Mouse (Mus musculus) heart, embryonic 14.5 days (tissue): ENCODE data around the gene Gm38100. TPM values are rescaled to one million over a fixed set of nuclear protein-coding genes. Genes with fewer than 3 reads are reported as not detected.

Experiments
- ATAC-seq: fragments of 200-750 bp; cut with Nextera tagmentation; 2 replicates; pipeline ENCODE4 v1.8.0; 2017; ENCODE audit warnings: low read depth, moderate TSS enrichment; ENCODE audit not compliant: insufficient number of reproducible peaks, insufficient read depth, low FRiP score
- H3K27ac ChIP-seq, 2 experiments: fragments of 200-500 bp in 1 of 2; fragments of 300-500 bp in 1 of 2; sonication (generic) in 1 of 2; replicated peaks in 1 of 2; 2 replicates each; pipeline ENCODE4 v1.5.1; 2012 to 2014; ENCODE audit warnings: low read depth in 2 of 2, low read length in 2 of 2, control low read depth in 1 of 2, mild to moderate bottlenecking in 1 of 2, mixed read lengths in 1 of 2; ENCODE audit not compliant: control insufficient read depth in 1 of 2, insufficient read depth in 1 of 2
- H3K27me3 ChIP-seq: fragments of 300-500 bp; sonication (generic); 2 replicates; pipeline ENCODE4 v1.6.1; 2014; ENCODE audit warnings: mild to moderate bottlenecking, low read length, control low read depth; ENCODE audit not compliant: control insufficient read depth, insufficient read depth
- H3K36me3 ChIP-seq: fragments of 300-500 bp; sonication (generic); 2 replicates; pipeline ENCODE4 v1.6.1; 2014; ENCODE audit warnings: mild to moderate bottlenecking, control low read depth, low read length, mixed read lengths; ENCODE audit not compliant: control insufficient read depth, insufficient read depth
- H3K4me1 ChIP-seq, 2 experiments: fragments of 200-500 bp in 1 of 2; fragments of 300-500 bp in 1 of 2; sonication (generic) in 1 of 2; 2 replicates each; pipeline ENCODE4 v1.6.1; 2012 to 2014; ENCODE audit warnings: low read length in 2 of 2, control low read depth in 1 of 2, mixed read lengths in 1 of 2; ENCODE audit not compliant: control insufficient read depth in 2 of 2, insufficient read depth in 2 of 2
- H3K4me2 ChIP-seq: fragments of 300-500 bp; sonication (generic); 2 replicates; pipeline ENCODE4 v1.6.1; 2014; ENCODE audit warnings: mild to moderate bottlenecking, low read length
- H3K4me3 ChIP-seq, 2 experiments: fragments of 200-500 bp in 1 of 2; fragments of 300-500 bp in 1 of 2; sonication (generic) in 1 of 2; 2 replicates each; pipeline ENCODE4 v1.5.1; 2012 to 2014; ENCODE audit warnings: low read length in 2 of 2, mild to moderate bottlenecking in 2 of 2, control low read depth in 1 of 2, low read depth in 1 of 2, moderate library complexity in 1 of 2; ENCODE audit not compliant: control insufficient read depth in 1 of 2, insufficient read depth in 1 of 2
- H3K9ac ChIP-seq: fragments of 300-500 bp; sonication (generic); 2 replicates; pipeline ENCODE4 v1.6.1; 2014; ENCODE audit warnings: mild to moderate bottlenecking, low read length
- H3K9me3 ChIP-seq: fragments of 300-500 bp; sonication (generic); 2 replicates; pipeline ENCODE4 v1.6.1; 2016; ENCODE audit warnings: low read length, control low read depth; ENCODE audit not compliant: control insufficient read depth
- WGBS: fragments of 180-500 bp; shearing (Covaris S2); extraction: QIAGEN DNeasy Blood & Tissue Kit; methylation state at CpG from one replicate; pipeline ENCODE4 v1.1.7; 2014; 5-methylcytosine and 5-hydroxymethylcytosine counted together
- polyA plus RNA-seq: library from polyadenylated mRNA; unstranded; fragments of >200 nt; fragmentation: Nextera tagmentation; extraction: Ambion mirVana; gene quantifications from 2 replicates; pipeline ENCODE4 v1.2.1, GENCODE M21; 2014

Gene Gm38100
- polyA plus RNA-seq, 1 experiment from 2014 or later, result 0.11 TPM

GRCm38 (mm10) chr1:175970710-175971109 lies 50.6 kb downstream of the Gm38100 start:
- Histone ChIP-seq H3K4me2 (no peak overlapping the region), H3K9ac (no peak overlapping the region), H3K27ac (no peak overlapping the region), H3K4me3 (no peak overlapping the region), H3K4me1 (no peaks in the 10 kb centered on the region), H3K9me3 (no peaks in the 10 kb centered on the region), H3K27me3 (no peaks in the 10 kb centered on the region), H3K36me3 (no peaks in the 10 kb centered on the region)
- no peak for ATAC-seq
- 84% methylated on average over 5 of the region's 5 CpGs for WGBS

Other genes starting within 250 kb of the Gm38100 start
- 13.4 and 15.6 TPM in 2 replicates for gene Opn3, start 227.6 kb upstream of the Gm38100 start, polyA plus RNA-seq
- gene Chml, start 227.4 kb upstream of the Gm38100 start, polyA plus RNA-seq, result 6.9 TPM in 2 replicates
- gene Wdr64, start 221.7 kb upstream of the Gm38100 start, polyA plus RNA-seq, result not detected in 2 replicates
- 25.2 and 25.7 TPM in 2 replicates for gene Exo1, start 39.7 kb upstream of the Gm38100 start, polyA plus RNA-seq
- gene Rbm8a2, start 58.8 kb downstream of the Gm38100 start, polyA plus RNA-seq, result 0.30 and 0.43 TPM in 2 replicates